Mouse (Mus musculus) forebrain, postnatal 0 days (tissue): ENCODE measurements around the gene Ogdh. TPM values are rescaled to one million over a fixed set of nuclear protein-coding genes. Genes with fewer than 3 reads are reported as not detected.

ENCODE experiments used
- ATAC-seq: fragments of 200-750 bp; cut with Nextera tagmentation; 2 replicates; pipeline ENCODE4 v1.8.0; 2017; ENCODE audit warnings: mild to moderate bottlenecking, moderate library complexity
- DNase-seq: peaks from one replicate; pipeline ENCODE4 v3.0.0-alpha.2; 2015
- H3K27ac ChIP-seq: fragments of 300-500 bp; sonication (generic); 2 replicates; pipeline ENCODE4 v1.5.1; 2014; ENCODE audit warnings: low read depth, mild to moderate bottlenecking, antibody characterized with exemption, low read length, moderate library complexity, mixed read lengths
- H3K27me3 ChIP-seq: fragments of 300-500 bp; sonication (generic); 2 replicates; pipeline ENCODE4 v1.6.1; 2014; ENCODE audit warnings: mild to moderate bottlenecking, low read length, mixed read lengths; ENCODE audit not compliant: insufficient read depth
- H3K36me3 ChIP-seq: fragments of 300-500 bp; sonication (generic); 2 replicates; pipeline ENCODE4 v1.6.1; 2014; ENCODE audit warnings: mild to moderate bottlenecking, moderate library complexity; ENCODE audit not compliant: insufficient read depth
- H3K4me1 ChIP-seq: fragments of 300-500 bp; sonication (generic); 2 replicates; pipeline ENCODE4 v1.6.1; 2014; ENCODE audit warnings: antibody characterized with exemption; ENCODE audit not compliant: insufficient read depth
- H3K4me2 ChIP-seq: fragments of 300-500 bp; sonication (generic); 2 replicates; pipeline ENCODE4 v1.6.1; 2014; ENCODE audit warnings: low read depth, mild to moderate bottlenecking, moderate library complexity
- H3K4me3 ChIP-seq: fragments of 300-500 bp; sonication (generic); 2 replicates; pipeline ENCODE4 v1.5.1; 2014; ENCODE audit warnings: low read depth, low read length, mixed read lengths
- H3K9ac ChIP-seq: fragments of 300-500 bp; sonication (generic); 2 replicates; pipeline ENCODE4 v1.6.1; 2014; ENCODE audit warnings: mild to moderate bottlenecking
- H3K9me3 ChIP-seq: fragments of 300-500 bp; sonication (generic); 2 replicates; pipeline ENCODE4 v1.6.1; 2016; ENCODE audit warnings: low read length
- CTCF ChIP-seq: sonication (generic); IDR thresholded peaks from 2 replicates; pipeline ENCODE4 v1.5.1; 2016; ENCODE audit warnings: antibody characterized with exemption, control low read depth, low read depth
- WGBS: fragments of 180-500 bp; shearing (Covaris S2); extraction: QIAGEN DNeasy Blood & Tissue Kit; methylation state at CpG from one replicate; pipeline ENCODE4 v1.1.7; 2014; 5-methylcytosine and 5-hydroxymethylcytosine counted together
- polyA plus RNA-seq: library from polyadenylated mRNA; unstranded; fragments of >200 nt; fragmentation: Nextera tagmentation; extraction: Ambion mirVana; gene quantifications from 2 replicates; pipeline ENCODE4 v1.2.1, GENCODE M21; 2015
- total RNA-seq: library from RNA; depleted of rRNA; stranded (reverse); fragments of >200 nt; gene quantifications from 2 replicates; pipeline ENCODE4 v1.2.3, GENCODE M21; 2014

The Ogdh gene
- total and polyA plus RNA-seq, 2 experiments from 2014 or later = 97.4 to 124 TPM

DNA sequence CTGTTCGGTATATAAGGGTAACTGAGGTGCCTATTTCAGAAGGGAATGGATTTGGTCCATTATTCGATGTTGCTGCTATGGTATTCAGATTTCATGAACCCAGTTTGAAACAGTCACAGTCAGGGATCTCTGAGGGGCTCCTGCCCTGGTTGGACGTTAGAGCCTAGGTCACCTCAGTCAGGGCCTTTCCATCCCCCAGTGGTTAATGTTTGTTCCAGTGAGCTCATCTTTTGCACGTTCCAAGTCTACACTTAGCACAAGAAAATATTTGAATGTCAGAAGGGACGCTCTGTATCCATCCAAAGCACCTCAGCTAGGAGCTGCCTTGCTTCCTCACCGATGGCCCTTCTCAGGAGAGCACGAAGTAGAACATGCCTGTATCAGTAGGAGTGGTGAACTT is 43.9 kb downstream of the Ogdh start:
- WGBS = 93% methylated on average over 7 of the region's 7 CpGs
- Histone ChIP-seq H3K27me3 (no peaks in the 10 kb centered on the region), H3K36me3 (peaks cover 32% of the 10 kb centered on the region), H3K9me3 (no peaks in the 10 kb centered on the region), H3K4me3 (no peak overlapping the region), H3K9ac (no peak overlapping the region), H3K4me2 (no peak overlapping the region), H3K4me1 (no peaks in the 10 kb centered on the region), H3K27ac (no peak overlapping the region)
- no peak for ATAC-seq
- DNase-seq = no peak
- TF ChIP-seq CTCF = no peak

- no peak for TF ChIP-seq CTCF
- H3K27ac ChIP-seq = no peak overlapping the region
Observed at GRCm38 (mm10) chr11:6336689-6337088, 45.3 kb downstream of the Ogdh start.

GRCm38 (mm10) chr11:6345956-6346355 is 54.5 kb downstream of the Ogdh start:
- TF ChIP-seq CTCF = no peak

More at GRCm38 (mm10) chr11:6336689-6337088, 45.3 kb downstream of the Ogdh start:
- no peaks in the 10 kb centered on the region for H3K27me3 ChIP-seq
- H3K4me3 ChIP-seq = no peak overlapping the region
- ATAC-seq (no peak), DNase-seq (no peak)
- peaks cover 38% of the 10 kb centered on the region for H3K36me3 ChIP-seq
- WGBS = 86% methylated on average over 4 of the region's 4 CpGs
- H3K4me1 ChIP-seq = no peaks in the 10 kb centered on the region
- no peak overlapping the region for H3K4me2 ChIP-seq
- no peaks in the 10 kb centered on the region for H3K9me3 ChIP-seq
- no peak overlapping the region for H3K9ac ChIP-seq

DNA sequence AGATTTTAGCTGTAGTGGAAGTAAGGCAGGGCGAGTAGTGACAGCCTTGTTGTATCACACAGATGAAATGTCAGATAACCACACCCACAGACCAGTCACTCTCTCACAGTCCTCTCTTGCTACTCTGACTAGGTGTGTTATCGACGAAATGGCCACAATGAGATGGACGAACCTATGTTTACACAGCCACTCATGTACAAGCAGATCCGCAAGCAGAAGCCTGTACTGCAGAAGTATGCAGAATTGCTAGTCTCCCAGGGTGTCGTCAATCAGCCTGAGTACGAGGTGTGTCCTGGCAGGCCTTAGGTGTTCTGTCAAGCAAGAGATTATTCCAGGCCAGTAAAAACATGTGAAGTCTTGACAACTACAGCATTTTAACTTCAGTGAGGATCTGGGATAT is 55.5 kb downstream of the Ogdh start:
- Histone ChIP-seq H3K4me1 (no peaks in the 10 kb centered on the region), H3K9me3 (no peaks in the 10 kb centered on the region), H3K9ac (no peak overlapping the region), H3K27ac (no peak overlapping the region), H3K36me3 (peaks cover 86% of the 10 kb centered on the region), H3K27me3 (no peaks in the 10 kb centered on the region), H3K4me3 (no peak overlapping the region), H3K4me2 (no peak overlapping the region)
- 94% methylated on average over 7 of the region's 7 CpGs for WGBS
- DNase-seq (no peak), ATAC-seq (no peak)
- no peak for TF ChIP-seq CTCF

More at GRCm38 (mm10) chr11:6345956-6346355, 54.5 kb downstream of the Ogdh start:
- no peak for DNase-seq
- no peak overlapping the region for H3K27ac ChIP-seq
- H3K9me3 ChIP-seq = no peaks in the 10 kb centered on the region
- WGBS = 96% methylated on average over 4 of the region's 4 CpGs
- no peak overlapping the region for H3K4me3 ChIP-seq
- H3K4me2 ChIP-seq = no peak overlapping the region
- ATAC-seq = no peak
- H3K36me3 ChIP-seq = peaks cover 90% of the 10 kb centered on the region
- H3K27me3 ChIP-seq = no peaks in the 10 kb centered on the region
- H3K9ac ChIP-seq = no peak overlapping the region
- no peaks in the 10 kb centered on the region for H3K4me1 ChIP-seq

- Histone ChIP-seq H3K27me3 (no peaks in the 10 kb centered on the region), H3K9ac (no peak overlapping the region), H3K27ac (no peak overlapping the region), H3K36me3 (peaks cover 85% of the 10 kb centered on the region), H3K4me1 (no peaks in the 10 kb centered on the region), H3K4me3 (no peak overlapping the region), H3K9me3 (no peaks in the 10 kb centered on the region), H3K4me2 (no peak overlapping the region)
- DNase-seq = no peak
- TF ChIP-seq CTCF = no peak
- no peak for ATAC-seq
- WGBS = 85% methylated on average over 11 of the region's 11 CpGs
Observed at GRCm38 (mm10) chr11:6348681-6349200, 57.3 kb downstream of the Ogdh start.

DNA sequence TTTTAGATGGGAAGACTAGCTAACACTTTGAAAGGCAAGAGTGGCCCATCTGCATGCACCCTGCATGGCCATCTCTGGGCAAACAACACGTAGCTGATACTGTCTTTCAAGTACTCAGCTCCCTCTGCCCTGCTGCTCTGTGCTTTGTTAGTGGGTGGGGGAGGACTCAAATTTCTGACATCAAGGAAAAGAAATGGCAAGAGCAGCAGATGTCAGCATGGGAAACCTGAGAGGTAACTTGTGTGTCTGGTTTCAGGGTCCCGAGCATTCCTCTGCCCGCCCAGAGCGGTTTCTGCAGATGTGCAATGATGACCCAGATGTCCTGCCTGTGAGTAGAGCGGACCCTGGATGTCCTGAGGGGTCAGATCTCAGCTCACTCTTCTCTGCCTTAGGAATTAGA is 58.2 kb downstream of the Ogdh start:
- peaks cover 78% of the 10 kb centered on the region for H3K36me3 ChIP-seq
- H3K4me1 ChIP-seq = no peaks in the 10 kb centered on the region
- no peaks in the 10 kb centered on the region for H3K9me3 ChIP-seq
- DNase-seq (no peak), ATAC-seq (no peak)
- H3K27me3 ChIP-seq = no peaks in the 10 kb centered on the region
- no peak overlapping the region for H3K9ac ChIP-seq
- no peak for TF ChIP-seq CTCF
- no peak overlapping the region for H3K4me3 ChIP-seq
- H3K4me2 ChIP-seq = no peak overlapping the region
- H3K27ac ChIP-seq = no peak overlapping the region
- WGBS = 94% methylated on average over 5 of the region's 5 CpGs

- H3K9ac ChIP-seq = no peak overlapping the region
- DNase-seq = no peak
- H3K9me3 ChIP-seq = no peaks in the 10 kb centered on the region
- no peak overlapping the region for H3K27ac ChIP-seq
- H3K27me3 ChIP-seq = no peaks in the 10 kb centered on the region
- no peak overlapping the region for H3K4me2 ChIP-seq
- TF ChIP-seq CTCF = no peak
- peaks cover 56% of the 10 kb centered on the region for H3K36me3 ChIP-seq
- 93% methylated on average over 4 of the region's 4 CpGs for WGBS
- H3K4me1 ChIP-seq = no peaks in the 10 kb centered on the region
- no peak for ATAC-seq
- H3K4me3 ChIP-seq = no peak overlapping the region
Observed at GRCm38 (mm10) chr11:6355106-6355505, 63.7 kb downstream of the Ogdh start.
